19 mouse cellular contexts compared by ENCODE assay signal in genomic region chr1:159739478-159739877, GRCm38 (mm10).
DNase-seq lines count a peak whose midpoint lies in the region; ATAC-seq lines count a peak whose summit lies in the region.
"Had no signal": no experiment of that assay in that cellular context is flagged by ENCODE, and none has a peak within 500 bp of the region (broad histone marks: within the 10 kb centered on the region; RNA-seq: fewer than 3 reads in every experiment).

No protein-coding gene starts in this region.

- no peak overlapping the region for H3K9ac ChIP-seq in hindbrain, embryonic 16.5 days (ENCODE audit: low read depth, low read length)
- no peak overlapping the region for H3K9ac ChIP-seq in hindbrain, embryonic 11.5 days (ENCODE audit: low read depth, low read length)
- H3K9ac ChIP-seq: forebrain, postnatal 0 days; liver, embryonic 14.5 days; midbrain, embryonic 12.5 days; neural tube, embryonic 12.5 days had no signal

- no peaks in the 10 kb centered on the region; the same call in 1 of the 2 replicates for H3K4me1 ChIP-seq in hindbrain, embryonic 16.5 days (ENCODE audit: control insufficient read depth, insufficient read depth, low read depth, low read length)
- no peaks in the 10 kb centered on the region for H3K4me1 ChIP-seq in hindbrain, embryonic 11.5 days (replicated peaks; ENCODE audit: control insufficient read depth, insufficient read depth, low read length)
- H3K4me1 ChIP-seq: limb, embryonic 10.5 days; midbrain, embryonic 12.5 days; neural tube, embryonic 12.5 days had no signal

- no peak overlapping the region for H3K4me2 ChIP-seq in hindbrain, embryonic 16.5 days (ENCODE audit: low read length)
- H3K4me2 ChIP-seq in hindbrain, embryonic 11.5 days (replicated peaks; ENCODE audit: low read depth, low read length), result no peak overlapping the region
- H3K4me2 ChIP-seq: midbrain, embryonic 12.5 days; neural tube, embryonic 12.5 days had no signal

- no peaks in the 10 kb centered on the region for H3K9me3 ChIP-seq in hindbrain, embryonic 16.5 days (ENCODE audit: control insufficient read depth, low read length)
- no peaks in the 10 kb centered on the region for H3K9me3 ChIP-seq in hindbrain, embryonic 11.5 days (ENCODE audit: control insufficient read depth, low read length)
- H3K9me3 ChIP-seq: limb, embryonic 10.5 days; midbrain, embryonic 12.5 days; neural tube, embryonic 12.5 days had no signal

- no peak overlapping the region for H3K27ac ChIP-seq in hindbrain, embryonic 16.5 days (ENCODE audit: low read depth, low read length)
- no peak overlapping the region for H3K27ac ChIP-seq in hindbrain, embryonic 11.5 days (ENCODE audit: low read depth, low read length)
- H3K27ac ChIP-seq: heart, adult 2 months; limb, embryonic 10.5 days; liver, embryonic 14.5 days; midbrain, embryonic 12.5 days; neural tube, embryonic 12.5 days had no signal

- WGBS in hindbrain, embryonic 16.5 days, result 46% methylated on average over 3 of the region's 3 CpGs
- WGBS in hindbrain, embryonic 11.5 days, result 76% methylated on average over 3 of the region's 3 CpGs

- DNase-seq in hindbrain, embryonic 11.5 days (ENCODE audit: low spot score), result no peak
- peak; percentile 74 for DNase-seq in right cerebral cortex, adult 18-20 months
- no peak for DNase-seq in right cerebral cortex, postnatal 4 days
- DNase-seq in left cerebral cortex, adult 9 months (ENCODE audit: low spot score in 2 of 2), result peak; percentile 33 to 62
- DNase-seq in telencephalon, adult 2 months (ENCODE audit: low read depth, low spot score), result peak; percentile 80
- DNase-seq in cerebellum, adult 9-10 months, result no peak
- no peak for DNase-seq in adrenal gland, adult 18-20 months (ENCODE audit: low spot score in 2 of 2)
- DNase-seq: adrenal gland, postnatal 10 days; B cell, adult 2 months; cerebellum, postnatal 36 days; forebrain, postnatal 0 days; heart, adult 2 months; lung, postnatal 14 days; thymus, adult 2 months had no signal

- H3K4me3 ChIP-seq in hindbrain, embryonic 16.5 days (ENCODE audit: low read length), result no peak overlapping the region
- H3K4me3 ChIP-seq in hindbrain, embryonic 11.5 days (ENCODE audit: low read depth, low read length), result no peak overlapping the region
- H3K4me3 ChIP-seq: heart, adult 2 months; limb, embryonic 10.5 days; midbrain, embryonic 12.5 days; neural tube, embryonic 12.5 days had no signal

- 0 out of 2 replicates have a peak, but pooled peaks have one; percentile 51 for ATAC-seq in hindbrain, embryonic 16.5 days
- ATAC-seq in hindbrain, embryonic 11.5 days (ENCODE audit: low FRiP score), result no peak
- ATAC-seq: forebrain, postnatal 0 days had no signal

- H3K27me3 ChIP-seq in hindbrain, embryonic 16.5 days (replicated peaks; ENCODE audit: control insufficient read depth, insufficient read depth, low read length), result no peaks in the 10 kb centered on the region
- H3K27me3 ChIP-seq in hindbrain, embryonic 11.5 days (ENCODE audit: control insufficient read depth, insufficient read depth, low read length), result no peaks in the 10 kb centered on the region
- H3K27me3 ChIP-seq: midbrain, embryonic 12.5 days; neural tube, embryonic 12.5 days had no signal

- H3K36me3 ChIP-seq in hindbrain, embryonic 16.5 days (ENCODE audit: control insufficient read depth, insufficient read depth, low read length), result no peaks in the 10 kb centered on the region
- H3K36me3 ChIP-seq in hindbrain, embryonic 11.5 days (ENCODE audit: control insufficient read depth, insufficient read depth, low read length), result no peaks in the 10 kb centered on the region
- H3K36me3 ChIP-seq: limb, embryonic 10.5 days; midbrain, embryonic 12.5 days; neural tube, embryonic 12.5 days had no signal

Comparison
In these comparisons a context has a peak if more than half of its experiments do, and no peak if none do; other contexts are left out.
1. DNase-seq: peak in right cerebral cortex, adult 18-20 months (single experiment), left cerebral cortex, adult 9 months (2 of 2) and telencephalon, adult 2 months (single experiment); none in hindbrain, embryonic 11.5 days (single experiment), right cerebral cortex, postnatal 4 days (single experiment), cerebellum, adult 9-10 months (single experiment) and adrenal gland, adult 18-20 months (0 of 2).